Mouse (Mus musculus) left cerebral cortex, adult 9 months (tissue): Measurements from ENCODE around the gene Ext2.

Source experiments
- DNase-seq, 2 experiments: peaks; one replicate each; pipeline ENCODE4 v3.0.0; 2022; ENCODE audit warnings: low spot score in 2 of 2

Gene Ext2

GRCm38 (mm10) chr2:93822045-93822749, at the start of gene Ext2:
Ext2 (minus strand) TSS chr2:93822568.
- peak; percentile 49 to 86 for DNase-seq

DNA sequence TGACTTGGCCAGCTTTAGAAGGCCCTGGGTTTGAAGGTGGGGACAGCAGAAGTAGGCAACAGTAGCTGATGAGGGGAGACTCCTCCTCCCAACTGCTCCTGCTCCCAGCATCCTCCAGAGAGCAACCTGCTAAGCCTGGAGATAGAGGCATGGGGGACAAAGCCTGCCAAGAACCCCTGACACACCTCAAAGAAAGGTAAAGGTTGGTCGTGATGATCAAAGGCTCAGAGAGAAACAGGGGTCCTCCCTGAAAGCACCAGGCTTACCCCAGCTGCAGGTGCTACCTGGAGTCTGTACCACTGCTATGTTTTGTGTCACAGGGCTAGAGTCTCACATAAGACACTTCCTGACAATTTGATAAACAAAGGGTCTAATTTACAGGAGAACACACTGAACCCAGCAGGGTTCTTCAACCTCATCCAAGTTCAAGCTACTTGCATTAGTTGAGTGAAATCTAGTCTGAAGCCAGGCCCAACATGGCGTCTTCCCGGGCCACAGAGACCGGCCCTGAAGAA, 49.1 kb upstream of the Ext2 start:
- DNase-seq = no peak

DNA sequence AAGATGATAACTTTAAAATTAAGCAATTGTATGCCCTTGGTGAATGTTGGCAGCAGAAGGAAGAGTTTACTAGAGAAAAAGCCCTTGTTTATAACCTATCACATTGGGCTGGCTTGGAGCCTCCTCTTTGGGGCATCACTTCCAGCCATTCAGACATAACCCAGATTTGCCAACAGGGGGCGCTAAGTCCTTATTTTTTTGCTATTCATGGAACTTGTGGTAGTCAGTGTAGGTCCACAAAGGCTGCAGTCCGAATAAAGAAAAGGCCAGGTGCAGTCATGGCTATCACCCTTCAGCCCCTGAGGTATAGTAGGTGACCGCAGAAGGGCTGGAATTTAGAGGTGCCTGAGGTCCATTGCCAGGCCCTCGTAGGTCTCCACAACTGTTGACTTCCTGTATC, 48.5 kb upstream of the Ext2 start:
- peak; percentile 27 to 86 for DNase-seq

DNA sequence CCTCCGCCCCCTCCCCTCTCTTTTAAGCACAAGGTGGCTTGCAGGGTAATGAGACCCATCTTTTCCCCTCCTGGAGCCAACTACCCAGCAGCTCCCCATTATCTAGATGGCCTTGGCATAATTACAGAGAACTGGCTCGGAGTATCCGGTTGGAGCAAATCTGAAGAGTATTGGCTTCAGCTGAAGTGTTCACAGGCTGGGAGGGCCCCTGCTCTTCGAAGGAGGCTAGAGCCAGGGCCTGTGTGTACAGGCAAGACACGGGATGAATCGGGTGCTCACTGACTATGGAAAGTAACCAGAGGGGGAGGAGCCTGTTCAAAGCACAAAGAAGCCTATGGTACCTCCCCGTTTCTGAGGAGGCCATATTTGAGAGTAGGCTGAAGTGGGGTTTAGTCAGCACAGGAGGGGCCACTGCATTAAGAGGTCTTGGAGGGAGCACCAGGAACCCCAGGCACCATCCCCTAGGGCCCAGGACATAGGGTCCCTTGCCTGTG, 46.8 kb upstream of the Ext2 start, which contains the start of gene Accsl:
Gene Accsl (minus strand): TSS at position 51 of the 494 bp plus-strand sequence.
- DNase-seq = no peak

DNA sequence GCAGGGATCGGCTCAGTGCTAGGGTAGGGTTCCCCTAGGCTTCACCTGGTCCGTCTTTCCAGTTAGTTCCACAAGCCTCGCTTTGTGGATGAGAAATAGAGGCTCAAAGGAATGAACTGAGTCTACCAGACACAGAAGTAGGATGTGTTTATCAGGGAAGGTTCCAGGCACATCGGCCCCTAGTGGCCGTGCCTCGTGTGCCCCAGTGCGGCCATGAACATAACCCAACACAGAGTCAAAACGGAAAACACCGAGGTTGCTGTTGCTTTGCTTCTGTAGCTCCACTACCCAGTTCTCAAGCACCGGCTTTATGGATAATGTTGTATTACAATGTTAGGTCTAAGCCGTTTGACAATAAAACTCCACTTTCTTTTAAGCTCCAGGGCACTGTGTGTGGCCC, 46.2 kb upstream of the Ext2 start:
- DNase-seq = no peak

- no peak for DNase-seq
Measured at GRCm38 (mm10) chr2:93863229-93863628, 40.9 kb upstream of the Ext2 start.

DNA sequence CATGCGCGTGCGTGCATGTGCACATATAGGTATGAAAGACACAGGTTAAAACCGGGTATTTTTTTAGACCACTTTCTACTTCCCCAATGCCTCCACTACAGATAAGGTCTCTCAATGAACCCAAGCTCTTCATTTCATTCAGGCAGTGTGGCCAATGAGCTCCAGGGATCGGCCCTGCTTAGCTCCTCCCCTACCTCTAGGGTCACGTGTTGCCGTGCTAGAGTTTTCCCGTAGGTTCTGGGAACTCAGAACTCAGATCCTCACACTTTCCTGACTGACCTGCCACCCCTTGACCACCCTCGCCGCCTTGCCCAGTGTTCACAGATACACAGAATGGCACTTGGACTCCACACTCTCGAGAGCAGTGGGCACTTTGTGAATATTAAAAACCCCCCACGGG, 36.5 kb upstream of the Ext2 start:
- no peak for DNase-seq

- DNase-seq = no peak
Measured at GRCm38 (mm10) chr2:93851303-93851702, 28.9 kb upstream of the Ext2 start.

GRCm38 (mm10) chr2:93850317-93850944, 28.1 kb upstream of the Ext2 start:
- DNase-seq = no peak

GRCm38 (mm10) chr2:93849505-93850089, 27.2 kb upstream of the Ext2 start, which contains the start of gene Accs:
Accs (minus strand) TSS chr2:93849943.
- DNase-seq = peak; percentile 11 to 47

DNA sequence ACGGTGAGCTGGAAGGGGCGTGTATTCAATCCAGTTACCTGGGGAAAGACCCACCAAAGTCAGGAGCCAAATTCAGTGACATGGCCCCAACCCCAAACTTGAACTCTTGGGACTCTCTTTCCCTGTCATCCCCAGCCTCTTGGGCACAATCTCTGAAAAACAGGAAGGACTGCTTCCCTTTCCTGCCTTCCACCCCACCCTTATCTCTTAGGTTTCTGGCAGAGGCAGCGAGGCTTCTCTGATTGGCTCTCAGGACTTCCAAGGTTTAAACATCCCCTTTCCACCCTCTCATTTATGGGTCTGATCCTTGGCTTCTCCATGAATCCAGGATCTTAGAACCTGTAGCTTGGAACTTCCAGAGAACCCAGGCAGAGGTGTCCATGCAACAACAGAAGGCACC, 19.0 kb upstream of the Ext2 start:
- no peak for DNase-seq

DNA sequence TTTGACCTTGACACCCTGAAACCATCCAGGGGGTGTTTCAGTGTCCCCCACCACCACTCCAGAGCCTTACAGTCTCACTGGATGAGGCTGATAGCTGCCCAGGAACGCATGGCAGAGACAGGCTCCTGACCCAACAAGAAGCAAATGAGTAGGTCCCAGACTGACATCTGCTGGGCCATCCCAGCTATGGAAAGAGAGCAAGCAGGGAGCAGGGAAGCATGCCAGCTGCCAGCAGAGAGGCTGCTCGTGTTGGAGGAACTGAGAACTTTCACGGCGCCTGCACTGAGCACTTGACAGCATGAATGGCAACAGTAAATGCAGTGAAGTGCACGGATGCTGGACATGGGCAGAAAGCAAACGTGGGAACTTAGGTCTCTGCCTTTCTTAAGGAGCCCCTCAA, 17.7 kb upstream of the Ext2 start:
- no peak for DNase-seq

DNA sequence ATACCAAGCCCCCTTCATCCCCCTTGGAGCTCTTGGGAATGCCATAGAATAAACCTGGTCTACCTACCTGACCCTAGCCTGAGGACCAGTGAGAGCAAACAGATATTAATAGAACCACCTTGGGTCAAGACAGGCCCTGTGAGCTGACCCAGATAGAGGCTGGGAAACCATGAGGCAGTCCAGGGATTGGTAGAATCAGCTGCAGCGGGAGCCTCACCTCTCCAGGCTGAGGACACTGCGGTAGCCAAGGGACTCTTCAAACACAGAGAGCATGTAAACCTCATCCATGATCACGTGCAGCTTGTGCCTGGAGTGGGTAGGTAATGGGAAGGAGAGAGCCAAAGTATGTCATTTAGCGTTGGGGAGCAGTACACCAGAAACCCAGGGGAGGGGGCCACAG, 16.6 kb upstream of the Ext2 start:
- DNase-seq = no peak

- DNase-seq = no peak
Measured at GRCm38 (mm10) chr2:93836232-93836785, 13.9 kb upstream of the Ext2 start.

DNA sequence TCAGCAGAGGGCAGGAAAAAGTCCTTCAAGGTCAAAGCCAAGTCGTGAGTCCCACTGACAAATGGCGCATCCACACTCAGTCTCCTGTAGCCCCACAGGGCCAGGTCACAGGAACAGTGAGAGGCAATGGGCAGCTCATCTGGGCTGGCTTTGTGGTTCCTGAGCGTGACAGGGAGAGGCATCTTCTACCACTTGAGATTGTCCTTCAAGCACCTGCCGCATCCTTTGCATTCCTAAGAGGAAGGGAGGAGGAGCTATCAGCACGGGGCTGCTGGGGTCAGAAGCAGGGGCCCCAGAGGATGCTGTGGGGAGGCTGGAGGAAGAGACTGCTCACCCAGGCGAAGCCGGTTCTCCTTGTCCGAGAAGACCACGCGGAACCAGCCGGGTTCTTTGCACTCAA, 13.2 kb upstream of the Ext2 start:
- DNase-seq = no peak

- DNase-seq = peak in 1 of 2 experiments; percentile 80
Measured at GRCm38 (mm10) chr2:93823519-93823918, 1.2 kb upstream of the Ext2 start.

GRCm38 (mm10) chr2:93817791-93818190, 4.6 kb downstream of the Ext2 start:
- no peak for DNase-seq

DNA sequence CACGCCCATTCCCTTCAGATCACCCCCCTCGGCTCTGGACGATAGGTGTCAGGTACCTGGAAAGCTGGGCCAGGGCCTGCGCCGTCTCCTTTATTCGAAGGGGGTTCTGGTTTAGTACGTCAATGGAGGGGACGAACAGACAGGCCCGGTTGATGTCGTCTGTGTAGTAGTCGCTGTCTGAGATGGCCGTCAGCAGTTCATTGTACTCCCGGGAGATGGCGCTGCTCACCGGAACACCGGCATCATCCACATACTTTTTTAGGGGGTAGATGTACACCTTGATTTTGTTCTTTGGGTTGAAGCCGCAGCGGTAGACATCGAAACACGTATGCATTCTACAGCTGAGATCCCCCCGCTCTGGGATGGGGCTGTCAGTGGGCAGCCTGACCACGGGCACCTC, 9.0 kb downstream of the Ext2 start:
- DNase-seq = no peak

DNA sequence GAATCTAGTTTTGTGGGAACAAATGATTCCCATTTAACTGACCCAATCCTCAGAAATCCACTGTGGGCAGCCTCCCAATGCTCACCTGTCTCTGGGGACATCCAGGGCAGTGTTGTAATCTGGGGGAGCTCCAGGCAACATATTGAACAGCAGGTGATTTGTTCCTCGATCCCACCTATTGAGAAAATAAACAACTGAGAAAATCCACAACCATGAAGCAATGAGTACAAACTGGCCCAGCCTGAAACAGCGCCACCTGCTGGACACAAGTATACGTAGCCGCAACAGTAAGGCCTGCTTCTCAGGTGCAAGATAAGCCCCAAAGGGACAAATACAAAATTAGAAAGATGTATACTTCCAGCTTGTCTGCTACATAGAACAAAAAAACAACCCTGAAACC, 10.6 kb downstream of the Ext2 start:
- DNase-seq = peak in 1 of 2 experiments; percentile 53

- peak in 1 of 2 experiments; percentile 37 for DNase-seq
Measured at GRCm38 (mm10) chr2:93809931-93810330, 12.4 kb downstream of the Ext2 start.

GRCm38 (mm10) chr2:93808071-93808470, 14.3 kb downstream of the Ext2 start:
- no peak for DNase-seq

- no peak for DNase-seq
Measured at GRCm38 (mm10) chr2:93807440-93807839, 14.9 kb downstream of the Ext2 start.
